Mouse (Mus musculus) testis, adult 2 months (tissue): ENCODE measurements at regions not wholly inside any gene's neighbourhood (a gene's known extent, or its start where the extent isn't known, plus 50 kb on each side); places are given as distances from the start of the nearest gene placed in this dataset.

Source experiments
- CTCF ChIP-seq: fragments of 200-500 bp; IDR thresholded peaks from 2 replicates; pipeline ENCODE4 v1.5.1; 2012; ENCODE audit warnings: low read depth, mild to moderate bottlenecking, inconsistent platforms, low read length, moderate library complexity; ENCODE audit not compliant: control insufficient read depth, insufficient read depth, insufficient replicate concordance
- POLR2A ChIP-seq: fragments of 200-500 bp; IDR thresholded peaks from 2 replicates; pipeline ENCODE4 v1.6.1; 2012; ENCODE audit warnings: low read depth, mild to moderate bottlenecking, inconsistent platforms, low read length, moderate library complexity; ENCODE audit not compliant: control insufficient read depth

DNA sequence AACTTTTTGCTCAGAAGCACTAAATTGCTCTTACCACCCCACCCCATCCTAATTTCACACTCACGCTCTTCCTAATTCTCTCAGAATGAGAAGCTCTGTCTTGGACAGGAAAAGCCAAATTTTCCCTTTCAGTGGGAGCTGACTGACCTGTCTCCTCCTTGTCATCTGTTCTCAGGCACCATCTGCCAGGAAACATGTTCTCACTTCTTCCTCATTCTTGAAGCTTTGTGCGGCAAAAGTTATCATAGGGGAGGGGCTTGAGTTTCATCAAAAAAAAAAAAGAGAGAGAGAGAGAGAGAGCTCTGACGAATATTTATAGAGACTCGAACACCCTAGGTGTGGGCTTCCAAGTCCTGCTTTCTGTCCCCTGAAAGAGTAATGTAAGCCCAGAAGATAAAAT, 148.6 kb downstream of the Cyp26b1 start:
- TF ChIP-seq CTCF (no peak), POLR2A (no peak)
